Mouse (Mus musculus): Measurements from ENCODE around the gene Zfp711. TPM values are rescaled to one million over a fixed set of nuclear protein-coding genes. Genes with fewer than 3 reads are reported as not detected.
A peak's percentile ranks its signal among the peaks of the same experiment; 100 is the strongest.

Gene Zfp711
- 0.61 and 3.5 TPM in 2 replicates for total RNA-seq (2014; rRNA removed; ENCODE audit: low replicate concordance)
- 1.9 and 2.7 TPM in 2 replicates for polyA plus RNA-seq (2015; fragmentation: Nextera tagmentation; extraction: Ambion mirVana)

GRCm38 (mm10) chrX:112600511-112601305, at the start of gene Zfp711:
Gene Zfp711, plus strand, starts transcription at chrX:112600526.
- WGBS: 18% methylated on average over 61 of the region's 79 CpGs
- Histone ChIP-seq H3K27ac (ENCODE audit: low read depth) (peak within 1 kb of the TSS; percentile 55), H3K36me3 (replicated peaks; ENCODE audit: control insufficient read depth, insufficient read depth, low read length) (no peaks in the 10 kb centered on the region), H3K4me1 (ENCODE audit: control insufficient read depth, insufficient read depth) (no peaks in the 10 kb centered on the region), H3K4me3 (ENCODE audit: low read depth, low read length) (peak within 1 kb of the TSS; percentile 69), H3K4me2 (ENCODE audit: low read depth, low read length) (peak within 1 kb of the TSS; percentile 64), H3K9me3 (replicated peaks; ENCODE audit: control insufficient read depth, low read length) (no peaks in the 10 kb centered on the region), H3K27me3 (ENCODE audit: control insufficient read depth, insufficient read depth, low read length) (no peaks in the 10 kb centered on the region), H3K9ac (replicated peaks; ENCODE audit: low read depth, low read length) (peak within 1 kb of the TSS; percentile 69)
- ATAC-seq (ENCODE audit: insufficient read depth, low read depth): peak; percentile 91
- DNase-seq (ENCODE audit: low spot score): peak; percentile 64
- TF ChIP-seq CTCF (IDR thresholded peaks at IDR 0.05; ENCODE audit: low read depth) (no peak), EP300 (IDR thresholded peaks at IDR 0.05; ENCODE audit: low read depth) (no peak)

DNA sequence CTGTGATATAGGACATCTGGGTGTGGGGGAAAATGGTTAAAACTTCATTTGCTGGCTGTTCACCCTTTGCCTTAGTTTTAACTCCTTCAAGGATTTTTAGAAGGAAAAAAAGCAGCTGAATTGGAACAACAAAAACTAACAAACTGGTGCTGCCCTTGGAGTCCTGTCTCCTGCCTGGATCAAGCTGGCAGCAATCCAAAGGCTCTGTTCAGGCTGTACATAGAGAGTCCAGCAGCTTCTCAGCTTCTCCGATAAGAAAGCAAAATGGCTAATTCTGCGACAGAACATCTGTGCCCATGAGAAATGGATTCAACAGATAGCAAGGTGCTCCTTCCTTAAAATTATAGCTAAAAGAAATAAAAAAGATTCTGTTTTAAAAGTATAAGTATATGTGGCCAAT, 32.6 kb upstream of the Zfp711 start:
- Histone ChIP-seq H3K9me3 (replicated peaks; ENCODE audit: control insufficient read depth, low read length) (no peaks in the 10 kb centered on the region), H3K4me2 (ENCODE audit: low read depth, low read length) (no peak overlapping the region), H3K36me3 (replicated peaks; ENCODE audit: control insufficient read depth, insufficient read depth, low read length) (no peaks in the 10 kb centered on the region), H3K27me3 (ENCODE audit: control insufficient read depth, insufficient read depth, low read length) (no peaks in the 10 kb centered on the region), H3K27ac (ENCODE audit: low read depth) (no peak overlapping the region), H3K4me1 (ENCODE audit: control insufficient read depth, insufficient read depth) (no peaks in the 10 kb centered on the region), H3K9ac (replicated peaks; ENCODE audit: low read depth, low read length) (no peak overlapping the region), H3K4me3 (ENCODE audit: low read depth, low read length) (no peak overlapping the region)
- DNase-seq (ENCODE audit: low spot score) (no peak), ATAC-seq (ENCODE audit: insufficient read depth, low read depth) (no peak)
- TF ChIP-seq EP300 (IDR thresholded peaks at IDR 0.05; ENCODE audit: low read depth): no peak
- 46% methylated on average over 2 of the region's 2 CpGs for WGBS

GRCm38 (mm10) chrX:112601306-112602120, 1.2 kb downstream of the Zfp711 start:
- ATAC-seq (ENCODE audit: insufficient read depth, low read depth) (peak; percentile 69), DNase-seq (ENCODE audit: low spot score) (peak; percentile 25)
- H3K27me3 ChIP-seq (ENCODE audit: control insufficient read depth, insufficient read depth, low read length): no peaks in the 10 kb centered on the region
- no peaks in the 10 kb centered on the region for H3K9me3 ChIP-seq (replicated peaks; ENCODE audit: control insufficient read depth, low read length)
- H3K9ac ChIP-seq (replicated peaks; ENCODE audit: low read depth, low read length): peak overlapping the region; percentile 69
- peak overlapping the region; percentile 69 for H3K4me3 ChIP-seq (ENCODE audit: low read depth, low read length)
- peak overlapping the region; percentile 64 for H3K4me2 ChIP-seq (ENCODE audit: low read depth, low read length)
- TF ChIP-seq EP300 (IDR thresholded peaks at IDR 0.05; ENCODE audit: low read depth) (no peak), CTCF (IDR thresholded peaks at IDR 0.05; ENCODE audit: low read depth) (no peak)
- 14% methylated on average over 62 of the region's 81 CpGs for WGBS
- H3K27ac ChIP-seq (ENCODE audit: low read depth): peak overlapping the region; percentile 55
- H3K4me1 ChIP-seq (ENCODE audit: control insufficient read depth, insufficient read depth): no peaks in the 10 kb centered on the region
- no peaks in the 10 kb centered on the region for H3K36me3 ChIP-seq (replicated peaks; ENCODE audit: control insufficient read depth, insufficient read depth, low read length)

DNA sequence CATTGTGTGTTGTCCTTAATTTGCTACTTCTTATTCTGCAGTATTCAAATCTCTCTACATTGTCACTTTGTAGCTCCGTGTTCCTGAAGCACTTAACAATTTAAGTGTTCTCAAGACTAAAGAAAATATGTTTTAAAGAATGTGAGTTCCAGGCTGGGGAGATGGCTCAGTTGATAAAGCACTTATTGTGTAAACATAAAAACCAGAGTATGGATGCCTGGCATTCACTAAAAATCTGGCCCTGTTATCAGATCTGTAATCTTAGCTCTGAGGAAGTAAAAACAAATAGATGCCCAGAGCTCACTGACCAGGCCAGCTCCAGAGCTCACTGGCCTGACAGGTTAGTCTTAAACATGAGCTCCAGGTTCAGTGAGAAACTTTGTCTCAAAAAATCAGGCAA, 75.2 kb downstream of the Zfp711 start:
- DNase-seq (ENCODE audit: low spot score) (no peak), ATAC-seq (ENCODE audit: insufficient read depth, low read depth) (no peak)
- Histone ChIP-seq H3K4me3 (ENCODE audit: low read depth, low read length) (no peak overlapping the region), H3K4me1 (ENCODE audit: control insufficient read depth, insufficient read depth) (no peaks in the 10 kb centered on the region), H3K4me2 (ENCODE audit: low read depth, low read length) (no peak overlapping the region), H3K9ac (replicated peaks; ENCODE audit: low read depth, low read length) (no peak overlapping the region), H3K9me3 (replicated peaks; ENCODE audit: control insufficient read depth, low read length) (no peaks in the 10 kb centered on the region), H3K36me3 (replicated peaks; ENCODE audit: control insufficient read depth, insufficient read depth, low read length) (no peaks in the 10 kb centered on the region), H3K27ac (ENCODE audit: low read depth) (no peak overlapping the region), H3K27me3 (ENCODE audit: control insufficient read depth, insufficient read depth, low read length) (no peaks in the 10 kb centered on the region)
- no peak for TF ChIP-seq EP300 (IDR thresholded peaks at IDR 0.05; ENCODE audit: low read depth)
- no peak for TF ChIP-seq CTCF (IDR thresholded peaks at IDR 0.05; ENCODE audit: low read depth)
- WGBS: 27% methylated on average over 1 of the region's 1 CpGs

- no peaks in the 10 kb centered on the region for H3K27me3 ChIP-seq (ENCODE audit: control insufficient read depth, insufficient read depth, low read length)
- H3K9me3 ChIP-seq (replicated peaks; ENCODE audit: control insufficient read depth, low read length): no peaks in the 10 kb centered on the region
- 33% methylated on average over 5 of the region's 5 CpGs for WGBS
- no peaks in the 10 kb centered on the region for H3K36me3 ChIP-seq (replicated peaks; ENCODE audit: control insufficient read depth, insufficient read depth, low read length)
- H3K9ac ChIP-seq (replicated peaks; ENCODE audit: low read depth, low read length): no peak overlapping the region
- no peaks in the 10 kb centered on the region for H3K4me1 ChIP-seq (ENCODE audit: control insufficient read depth, insufficient read depth)
- H3K27ac ChIP-seq (ENCODE audit: low read depth): no peak overlapping the region
- DNase-seq (ENCODE audit: low spot score) (no peak), ATAC-seq (ENCODE audit: insufficient read depth, low read depth) (no peak)
- no peak overlapping the region for H3K4me3 ChIP-seq (ENCODE audit: low read depth, low read length)
- TF ChIP-seq CTCF (IDR thresholded peaks at IDR 0.05; ENCODE audit: low read depth) (no peak), EP300 (IDR thresholded peaks at IDR 0.05; ENCODE audit: low read depth) (no peak)
- H3K4me2 ChIP-seq (ENCODE audit: low read depth, low read length): no peak overlapping the region
These were observed 80.3 kb downstream of the Zfp711 start for GRCm38 (mm10) chrX:112680605-112681004.

Other genes starting within 250 kb of the Zfp711 start
- not detected in 2 replicates for gene Satl1, start 193.7 kb upstream of the Zfp711 start, total RNA-seq (2014; rRNA removed; ENCODE audit: low replicate concordance)
- gene Satl1, start 193.7 kb upstream of the Zfp711 start, polyA plus RNA-seq (2015; fragmentation: Nextera tagmentation; extraction: Ambion mirVana): not detected in 2 replicates
- not detected in 2 replicates for gene 2010106E10Rik, start 105.3 kb upstream of the Zfp711 start, total RNA-seq (2014; rRNA removed; ENCODE audit: low replicate concordance)
- not detected in 2 replicates for gene 2010106E10Rik, start 105.3 kb upstream of the Zfp711 start, polyA plus RNA-seq (2015; fragmentation: Nextera tagmentation; extraction: Ambion mirVana)
- 0.69 TPM in 1 of 2 replicates, not detected in the other for gene Pof1b, start 98.1 kb downstream of the Zfp711 start, total RNA-seq (2014; rRNA removed; ENCODE audit: low replicate concordance)
- 0.08 TPM in 1 of 2 replicates, not detected in the other for gene Pof1b, start 98.1 kb downstream of the Zfp711 start, polyA plus RNA-seq (2015; fragmentation: Nextera tagmentation; extraction: Ambion mirVana)

Measured in heart, postnatal 0 days (tissue).